Mouse (Mus musculus): ENCODE measurements around the gene Ncor2.

- TF ChIP-seq POLR2A (IDR thresholded peaks at IDR 0.05; ENCODE audit: extremely low read depth, insufficient read depth, low read length): no peak
- no peak for TF ChIP-seq CTCF (IDR thresholded peaks at IDR 0.05; ENCODE audit: extremely low read depth, insufficient read depth, low read length)
These were observed 630 bp downstream of the Ncor2 start for GRCm38 (mm10) chr5:125178171-125179006.

All from cortical plate, adult 2 months (tissue).